Mouse (Mus musculus) heart, embryonic 13.5 days (tissue): ENCODE data around the gene Fgf14. TPM values are rescaled to one million over a fixed set of nuclear protein-coding genes. Genes with fewer than 3 reads are reported as not detected.

Experiments
- ATAC-seq: fragments of 200-750 bp; cut with Nextera tagmentation; 2 replicates; pipeline ENCODE4 v1.8.0; 2017; ENCODE audit warnings: moderate TSS enrichment; ENCODE audit not compliant: insufficient number of reproducible peaks, low FRiP score, low TSS enrichment; ENCODE audit errors: extremely low read depth
- H3K27ac ChIP-seq: fragments of 300-500 bp; sonication (generic); replicated peaks from 2 replicates; pipeline ENCODE4 v1.5.1; 2015; ENCODE audit warnings: moderate library complexity, mild to moderate bottlenecking, inconsistent platforms
- H3K27me3 ChIP-seq: fragments of 300-500 bp; sonication (generic); replicated peaks from 2 replicates; pipeline ENCODE4 v1.6.1; 2015; ENCODE audit warnings: mild to moderate bottlenecking, inconsistent platforms
- H3K36me3 ChIP-seq: fragments of 300-500 bp; sonication (generic); 2 replicates; pipeline ENCODE4 v1.6.1; 2015; ENCODE audit warnings: mild to moderate bottlenecking, inconsistent platforms
- H3K4me1 ChIP-seq: fragments of 300-500 bp; sonication (generic); 2 replicates; pipeline ENCODE4 v1.6.1; 2015; ENCODE audit warnings: inconsistent platforms
- H3K4me2 ChIP-seq: fragments of 300-500 bp; sonication (generic); 2 replicates; pipeline ENCODE4 v1.6.1; 2015; ENCODE audit warnings: inconsistent platforms, mild to moderate bottlenecking, moderate library complexity
- H3K4me3 ChIP-seq: fragments of 300-500 bp; sonication (generic); 2 replicates; pipeline ENCODE4 v1.5.1; 2015; ENCODE audit warnings: moderate library complexity, mild to moderate bottlenecking, inconsistent platforms
- H3K9ac ChIP-seq: fragments of 300-500 bp; sonication (generic); 2 replicates; pipeline ENCODE4 v1.6.1; 2015; ENCODE audit warnings: inconsistent platforms, mild to moderate bottlenecking, moderate library complexity
- H3K9me3 ChIP-seq: fragments of 300-500 bp; sonication (generic); 2 replicates; pipeline ENCODE4 v1.6.1; 2016; ENCODE audit warnings: inconsistent platforms
- WGBS: fragments of 180-500 bp; shearing (Covaris S2); methylation state at CpG from one replicate; pipeline ENCODE4 v1.1.7; 2015; ENCODE audit warnings: mixed read lengths; 5-methylcytosine and 5-hydroxymethylcytosine counted together
- polyA plus RNA-seq: library from polyadenylated mRNA; unstranded; fragments of >200 nt; fragmentation: Nextera tagmentation; extraction: Ambion mirVana; gene quantifications from 2 replicates; pipeline ENCODE4 v1.2.1, GENCODE M21; 2015

Gene Fgf14
- polyA plus RNA-seq, result 1.6 and 1.8 TPM in 2 replicates

GRCm38 (mm10) chr14:124676506-124677177 lies at the start of gene Fgf14:
Fgf14 (minus strand) TSS chr14:124677127.
- Histone ChIP-seq H3K9ac (peak within 1 kb of the TSS; percentile 77), H3K27ac (no peak within 1 kb of the TSS), H3K36me3 (no peaks in the 10 kb centered on the region), H3K4me1 (peaks cover 12% of the 10 kb centered on the region), H3K27me3 (peaks cover 23% of the 10 kb centered on the region), H3K4me2 (peak within 1 kb of the TSS; percentile 88), H3K4me3 (peak within 1 kb of the TSS; percentile 56), H3K9me3 (no peaks in the 10 kb centered on the region)
- 27% methylated on average over 12 of the region's 12 CpGs for WGBS
- ATAC-seq, result no peak

GRCm38 (mm10) chr14:124677379-124677778 lies 452 bp upstream of the Fgf14 start:
- peaks cover 12% of the 10 kb centered on the region for H3K4me1 ChIP-seq
- H3K9ac ChIP-seq, result peak overlapping the region; percentile 77
- H3K9me3 ChIP-seq, result no peaks in the 10 kb centered on the region
- no peaks in the 10 kb centered on the region for H3K36me3 ChIP-seq
- ATAC-seq, result peak; percentile 51; the same call in 1 of the 2 replicates
- H3K4me3 ChIP-seq, result peak overlapping the region; percentile 56
- peak overlapping the region; percentile 88 for H3K4me2 ChIP-seq
- H3K27me3 ChIP-seq, result peaks cover 23% of the 10 kb centered on the region
- 1% methylated on average over 10 of the region's 10 CpGs for WGBS
- no peak overlapping the region for H3K27ac ChIP-seq

DNA sequence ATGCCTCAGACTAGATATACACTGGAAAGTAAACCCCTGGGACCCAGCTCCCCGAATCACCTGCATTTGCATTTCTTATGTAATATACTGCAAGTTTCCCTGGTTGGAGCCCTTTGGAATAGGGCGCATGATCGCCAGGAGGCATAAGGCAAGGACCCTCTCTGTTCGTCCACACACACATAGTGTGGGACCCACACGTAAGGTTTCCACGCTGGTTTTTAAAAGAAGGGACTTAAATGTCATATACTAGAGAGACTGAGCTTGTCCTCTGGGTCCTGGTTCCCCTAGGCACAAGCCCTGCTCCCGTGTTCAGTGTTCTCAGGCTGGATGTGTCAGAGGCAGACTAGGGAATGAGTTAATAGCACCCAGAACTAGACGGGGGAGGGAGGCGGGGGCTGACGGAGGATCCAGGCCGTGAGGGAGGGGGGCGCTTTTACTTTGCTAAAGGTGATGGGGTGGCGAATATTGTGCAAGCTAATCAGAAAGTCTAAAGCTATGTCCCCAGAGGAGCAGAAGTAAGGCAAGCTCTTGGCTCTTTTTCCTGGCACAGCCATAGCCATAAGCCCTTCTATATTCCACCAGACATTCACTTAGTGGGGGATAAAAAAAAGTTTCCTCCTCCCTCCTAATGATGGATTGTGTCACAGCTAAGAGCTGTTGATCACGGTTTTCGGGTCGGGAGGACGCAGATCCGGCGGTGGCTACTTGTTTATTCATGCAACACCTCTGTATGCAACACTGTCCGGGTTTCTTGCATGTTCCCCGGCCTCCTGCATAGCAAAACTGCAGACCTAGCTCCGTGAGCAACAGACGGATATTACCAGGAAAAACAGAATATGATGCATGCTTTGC lies 1.0 kb downstream of the Fgf14 start:
- H3K27me3 ChIP-seq, result peaks cover 23% of the 10 kb centered on the region
- H3K4me1 ChIP-seq, result peaks cover 12% of the 10 kb centered on the region
- H3K9me3 ChIP-seq, result no peaks in the 10 kb centered on the region
- H3K4me3 ChIP-seq, result peak overlapping the region; percentile 56
- peak overlapping the region; percentile 77 for H3K9ac ChIP-seq
- no peak overlapping the region for H3K27ac ChIP-seq
- H3K4me2 ChIP-seq, result peak overlapping the region; percentile 88
- no peaks in the 10 kb centered on the region for H3K36me3 ChIP-seq
- WGBS, result 23% methylated on average over 23 of the region's 23 CpGs
- ATAC-seq, result no peak

- WGBS, result 2% methylated on average over 21 of the region's 21 CpGs
These were observed 1.7 kb downstream of the Fgf14 start for GRCm38 (mm10) chr14:124675142-124675653.

GRCm38 (mm10) chr14:124674536-124675141 lies 2.3 kb downstream of the Fgf14 start:
- ATAC-seq, result no peak
- Histone ChIP-seq H3K27ac (no peak overlapping the region), H3K9me3 (no peaks in the 10 kb centered on the region), H3K9ac (peak overlapping the region; percentile 77), H3K36me3 (no peaks in the 10 kb centered on the region), H3K4me3 (peak overlapping the region; percentile 56), H3K4me1 (peaks cover 12% of the 10 kb centered on the region), H3K4me2 (peak overlapping the region; percentile 88), H3K27me3 (peaks cover 23% of the 10 kb centered on the region)
- 38% methylated on average over 8 of the region's 8 CpGs for WGBS

More at GRCm38 (mm10) chr14:124675142-124675653, 1.7 kb downstream of the Fgf14 start:
- Histone ChIP-seq H3K4me2 (peak overlapping the region; percentile 88), H3K9me3 (no peaks in the 10 kb centered on the region), H3K27me3 (peaks cover 23% of the 10 kb centered on the region), H3K9ac (peak overlapping the region; percentile 77), H3K4me3 (peak overlapping the region; percentile 56), H3K27ac (no peak overlapping the region), H3K4me1 (peaks cover 12% of the 10 kb centered on the region), H3K36me3 (no peaks in the 10 kb centered on the region)
- no peak for ATAC-seq

GRCm38 (mm10) chr14:124669739-124670138 lies 7.2 kb downstream of the Fgf14 start:
- H3K9me3 ChIP-seq, result no peaks in the 10 kb centered on the region
- H3K4me3 ChIP-seq, result no peak overlapping the region
- H3K4me2 ChIP-seq, result no peak overlapping the region
- ATAC-seq, result no peak
- WGBS, result 25% methylated on average over 7 of the region's 7 CpGs
- no peak overlapping the region for H3K27ac ChIP-seq
- no peaks in the 10 kb centered on the region for H3K4me1 ChIP-seq
- peaks cover 4% of the 10 kb centered on the region; the same call in 1 of the 2 replicates for H3K27me3 ChIP-seq
- no peaks in the 10 kb centered on the region for H3K36me3 ChIP-seq
- no peak overlapping the region for H3K9ac ChIP-seq

- H3K4me2 ChIP-seq, result no peak overlapping the region
- H3K27ac ChIP-seq, result no peak overlapping the region
- no peak overlapping the region for H3K9ac ChIP-seq
- no peak for ATAC-seq
- no peaks in the 10 kb centered on the region for H3K4me1 ChIP-seq
- H3K9me3 ChIP-seq, result no peaks in the 10 kb centered on the region
- no peak overlapping the region for H3K4me3 ChIP-seq
- WGBS, result 53% methylated on average over 3 of the region's 3 CpGs
- H3K36me3 ChIP-seq, result no peaks in the 10 kb centered on the region
- no peaks in the 10 kb centered on the region for H3K27me3 ChIP-seq
These were observed 34.1 kb downstream of the Fgf14 start for GRCm38 (mm10) chr14:124642822-124643221.

DNA sequence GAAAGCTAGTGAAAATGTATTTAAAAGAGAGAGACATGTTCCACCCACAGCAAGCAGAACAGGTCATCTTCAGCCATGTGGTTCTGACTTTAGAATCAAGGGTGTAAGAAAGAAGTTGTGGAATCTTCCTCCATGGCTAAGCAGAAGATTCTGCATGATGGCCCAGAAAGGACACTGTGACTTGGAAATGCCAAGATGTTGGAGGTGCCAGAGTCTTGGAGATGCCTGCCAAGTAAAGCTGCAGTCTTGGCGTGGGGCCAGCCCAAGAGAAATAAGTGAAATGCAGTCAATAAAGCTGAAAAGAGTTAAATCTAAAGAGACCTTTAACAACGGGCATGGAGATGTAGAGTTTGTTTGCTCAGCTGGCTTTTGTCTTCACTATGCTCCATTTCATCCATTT lies 42.0 kb downstream of the Fgf14 start:
- H3K4me2 ChIP-seq, result no peak overlapping the region
- ATAC-seq, result no peak
- no peak overlapping the region for H3K4me3 ChIP-seq
- WGBS, result 58% methylated on average over 2 of the region's 2 CpGs
- H3K4me1 ChIP-seq, result no peaks in the 10 kb centered on the region
- H3K27me3 ChIP-seq, result no peaks in the 10 kb centered on the region
- H3K36me3 ChIP-seq, result no peaks in the 10 kb centered on the region
- no peak overlapping the region for H3K27ac ChIP-seq
- H3K9ac ChIP-seq, result no peak overlapping the region
- no peaks in the 10 kb centered on the region for H3K9me3 ChIP-seq

DNA sequence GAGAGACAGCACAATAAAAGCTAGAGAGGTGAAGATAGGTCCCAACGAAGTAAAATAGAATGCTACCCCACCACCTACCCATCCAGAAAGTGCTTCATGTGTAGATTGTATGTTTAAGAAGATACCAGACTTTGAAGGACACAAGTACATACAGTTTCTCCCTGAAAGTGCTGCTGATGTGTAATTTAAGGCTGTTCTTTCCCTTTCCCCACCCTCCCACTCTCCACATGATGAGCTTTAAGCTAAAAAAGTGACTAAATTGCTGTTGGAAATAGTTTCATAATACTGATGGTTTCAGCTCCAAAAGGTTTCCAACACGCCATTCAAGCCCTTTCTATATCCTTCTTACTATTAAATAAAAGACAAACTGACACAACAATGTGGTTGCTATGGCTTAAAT lies 63.5 kb downstream of the Fgf14 start:
- H3K27me3 ChIP-seq, result no peaks in the 10 kb centered on the region
- H3K4me3 ChIP-seq, result no peak overlapping the region
- ATAC-seq, result no peak
- H3K27ac ChIP-seq, result no peak overlapping the region
- no peaks in the 10 kb centered on the region for H3K9me3 ChIP-seq
- WGBS, result 44% methylated on average over 2 of the region's 2 CpGs
- no peak overlapping the region for H3K4me2 ChIP-seq
- H3K4me1 ChIP-seq, result no peaks in the 10 kb centered on the region
- no peak overlapping the region for H3K9ac ChIP-seq
- H3K36me3 ChIP-seq, result no peaks in the 10 kb centered on the region

DNA sequence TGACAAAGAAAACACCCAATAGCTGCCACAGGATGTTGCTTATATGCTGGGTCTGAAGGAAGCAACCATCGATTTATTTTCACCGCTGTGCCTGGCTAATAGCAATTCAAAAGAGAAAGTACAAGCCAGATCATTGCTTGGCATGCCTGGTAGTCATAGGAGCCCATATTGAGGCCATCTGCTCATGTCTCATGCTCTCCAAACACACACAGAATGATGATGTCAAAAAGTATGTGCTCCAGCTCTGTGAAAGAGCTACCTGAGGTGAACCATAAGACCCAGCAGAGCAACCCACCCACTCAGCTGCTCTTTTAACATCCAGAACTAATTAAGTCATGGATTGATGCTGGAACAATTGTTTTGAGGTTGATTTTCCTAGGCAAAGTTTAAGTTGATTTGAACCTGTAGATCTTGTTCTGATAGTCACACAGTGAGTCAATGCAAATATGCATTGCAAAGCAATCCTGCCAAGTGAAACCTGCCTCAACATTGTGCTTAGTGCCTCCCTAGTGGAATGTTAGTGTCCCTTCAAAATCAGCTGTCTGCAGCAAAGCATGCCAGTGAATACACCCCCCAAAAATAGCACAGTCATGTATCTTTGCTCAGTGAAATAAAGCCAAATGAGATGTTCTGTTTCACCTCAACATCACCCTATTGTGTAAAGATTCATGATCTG lies 70.8 kb downstream of the Fgf14 start:
- no peak for ATAC-seq
- H3K9ac ChIP-seq, result no peak overlapping the region

More for the DNA sequence above, 70.8 kb downstream of the Fgf14 start:
- no peaks in the 10 kb centered on the region for H3K36me3 ChIP-seq
- H3K27ac ChIP-seq, result no peak overlapping the region
- H3K27me3 ChIP-seq, result no peaks in the 10 kb centered on the region
- H3K4me1 ChIP-seq, result no peaks in the 10 kb centered on the region
- no peaks in the 10 kb centered on the region for H3K9me3 ChIP-seq
- no peak overlapping the region for H3K4me2 ChIP-seq
- no peak overlapping the region for H3K4me3 ChIP-seq
- 79% methylated on average over 2 of the region's 2 CpGs for WGBS
